Mouse (Mus musculus): ENCODE measurements at regions not wholly inside any gene's neighbourhood (a gene's known extent, or its start where the extent isn't known, plus 50 kb on each side); places are given as distances from the start of the nearest gene placed in this dataset.

DNA sequence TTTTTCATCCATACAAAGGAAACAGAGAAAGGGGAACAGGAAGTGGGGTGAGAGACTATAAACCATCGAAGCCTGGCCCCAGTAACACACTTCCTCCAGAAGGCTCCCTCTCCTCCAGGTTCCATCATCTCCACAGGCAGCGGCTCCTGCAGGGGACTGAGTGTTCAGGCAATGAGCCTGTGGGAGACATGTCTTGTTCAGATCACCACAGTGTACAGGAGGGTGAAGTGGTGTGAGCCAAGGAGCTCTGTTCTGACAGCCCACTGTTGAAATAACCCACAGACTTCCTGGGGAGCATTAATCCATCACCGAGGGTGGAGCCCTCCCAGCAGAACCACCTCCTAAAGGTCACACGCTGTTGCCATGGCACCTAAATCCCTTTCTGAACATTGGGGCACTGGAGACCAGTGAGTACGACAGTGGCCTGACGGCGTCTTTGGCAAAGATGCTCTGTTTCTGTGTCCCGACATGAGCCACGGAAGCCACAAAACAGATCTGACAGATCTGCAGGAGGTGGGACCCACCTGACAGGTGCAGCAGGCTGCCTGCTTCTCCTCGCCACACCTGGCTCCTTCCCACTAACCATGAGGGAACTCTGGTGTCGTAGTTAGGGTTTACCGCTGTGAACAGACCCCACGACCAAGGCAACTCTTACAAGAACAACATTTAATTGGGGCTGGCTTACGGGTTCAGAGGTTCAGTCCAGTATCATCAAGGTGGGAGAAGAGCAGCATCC, 60.9 kb downstream of the Psmg1 start:
- Histone ChIP-seq H3K4me3 (no peak overlapping the region), H3K27me3 (no peaks in the 10 kb centered on the region), H3K36me3 (no peaks in the 10 kb centered on the region), H3K27ac (replicated peaks) (no peak overlapping the region), H3K4me1 (replicated peaks) (no peaks in the 10 kb centered on the region), H3K9ac (no peak overlapping the region), H3K9me3 (no peaks in the 10 kb centered on the region), H3K4me2 (no peak overlapping the region)
- ATAC-seq (ENCODE audit: low FRiP score, low read depth): no peak
- WGBS: 73% methylated on average over 14 of the region's 14 CpGs

DNA sequence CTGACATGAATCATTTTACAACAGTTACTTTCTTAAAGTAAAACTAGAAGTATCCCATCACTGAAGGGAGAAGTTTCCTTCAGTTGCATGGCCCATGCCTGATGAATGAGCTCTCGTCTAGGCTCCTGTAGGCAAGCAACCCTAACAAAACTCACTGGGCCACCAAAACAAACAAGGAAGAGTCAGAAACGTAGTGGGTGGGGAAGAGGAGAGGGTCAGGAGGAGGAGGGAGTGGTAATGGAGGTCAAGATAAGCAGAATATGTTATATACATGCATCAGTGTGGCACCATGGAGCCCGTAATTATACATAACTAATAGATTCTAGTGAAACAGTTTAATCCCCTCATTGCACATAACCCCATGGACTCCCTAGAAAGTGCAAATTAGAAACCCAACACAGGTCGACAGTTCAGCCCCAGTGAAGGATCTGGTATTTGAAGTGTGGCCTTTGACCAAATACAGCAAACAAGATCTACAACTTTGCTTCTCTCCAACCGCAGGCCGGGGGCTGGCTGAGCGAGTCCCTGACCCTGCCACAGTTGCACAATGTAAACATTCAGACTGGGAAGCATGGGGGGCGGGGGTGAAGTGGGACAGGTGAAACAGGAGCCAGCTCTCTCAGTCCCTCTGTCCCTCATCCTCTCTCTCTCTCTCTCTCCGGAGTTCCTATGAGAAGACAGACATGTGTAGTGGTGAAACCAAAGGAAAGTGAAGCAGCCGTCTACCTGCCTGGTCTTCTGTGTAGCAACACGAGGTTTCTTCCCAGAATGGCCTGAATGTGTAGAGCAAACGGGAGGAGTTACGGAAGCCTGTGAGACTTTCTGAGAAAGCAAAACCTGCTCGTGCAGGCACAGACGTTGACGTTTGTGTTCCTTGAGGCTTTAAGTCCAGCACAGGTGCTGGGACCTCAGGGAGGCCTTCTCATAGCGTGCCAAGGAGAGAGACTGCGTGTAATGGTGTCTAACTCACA, 62.2 kb downstream of the Psmg1 start:
- Histone ChIP-seq H3K9me3 (no peaks in the 10 kb centered on the region), H3K27me3 (no peaks in the 10 kb centered on the region), H3K9ac (no peak overlapping the region), H3K27ac (replicated peaks) (no peak overlapping the region), H3K4me3 (no peak overlapping the region), H3K4me2 (no peak overlapping the region), H3K36me3 (no peaks in the 10 kb centered on the region), H3K4me1 (replicated peaks) (no peaks in the 10 kb centered on the region)
- ATAC-seq (ENCODE audit: low FRiP score, low read depth): no peak
- 80% methylated on average over 18 of the region's 18 CpGs for WGBS

DNA sequence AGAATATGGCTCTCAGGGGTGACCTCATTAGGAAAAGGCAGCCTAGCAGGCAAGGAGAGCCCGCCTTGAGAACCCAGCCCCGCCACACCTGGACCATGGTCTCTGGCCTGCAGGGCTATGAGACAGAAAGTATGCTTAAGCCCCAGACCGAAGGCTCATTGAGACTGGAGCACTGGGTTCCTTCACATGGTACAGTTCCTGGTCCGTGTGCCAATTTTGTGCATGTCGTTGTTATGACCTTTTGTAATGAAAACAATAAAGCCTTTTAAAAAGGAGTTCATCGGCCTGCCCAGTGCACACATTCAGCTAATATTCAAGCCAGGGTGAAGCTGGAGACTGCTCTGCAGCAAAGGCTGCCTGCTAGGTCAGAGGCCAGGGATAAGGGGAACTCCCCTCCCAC, 64.2 kb downstream of the Psmg1 start:
- ATAC-seq (ENCODE audit: low FRiP score, low read depth): no peak
- WGBS: 77% methylated on average over 6 of the region's 6 CpGs

DNA sequence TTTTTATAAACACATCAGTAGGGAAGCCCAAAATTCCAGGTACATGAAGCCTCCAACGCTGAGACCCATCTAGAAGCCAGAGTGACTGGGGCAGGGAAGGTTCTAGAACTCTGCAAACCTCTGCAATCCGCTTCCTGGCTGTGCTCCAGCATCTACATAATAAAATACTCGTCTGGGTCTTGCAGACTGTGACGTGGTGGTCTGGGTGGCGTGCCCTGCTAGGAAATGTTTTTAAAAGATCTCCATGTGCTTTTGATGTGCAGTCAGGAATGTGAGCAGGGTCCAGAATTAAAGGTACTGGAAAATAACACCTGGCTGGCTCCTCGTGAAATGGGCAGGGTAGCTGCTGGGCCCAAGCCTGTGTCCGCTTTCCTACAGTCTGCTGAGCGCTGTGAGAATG, 66.0 kb downstream of the Psmg1 start:
- H3K36me3 ChIP-seq: no peaks in the 10 kb centered on the region
- H3K4me1 ChIP-seq (replicated peaks): no peaks in the 10 kb centered on the region
- no peak overlapping the region for H3K4me3 ChIP-seq
- H3K4me2 ChIP-seq: no peak overlapping the region
- WGBS: 75% methylated on average over 8 of the region's 8 CpGs
- ATAC-seq (ENCODE audit: low FRiP score, low read depth): no peak
- no peaks in the 10 kb centered on the region for H3K27me3 ChIP-seq
- H3K27ac ChIP-seq (replicated peaks): no peak overlapping the region
- H3K9ac ChIP-seq: no peak overlapping the region
- no peaks in the 10 kb centered on the region for H3K9me3 ChIP-seq

More for the DNA sequence above, 64.2 kb downstream of the Psmg1 start:
- no peaks in the 10 kb centered on the region for H3K36me3 ChIP-seq
- H3K4me1 ChIP-seq (replicated peaks): no peaks in the 10 kb centered on the region
- no peak overlapping the region for H3K4me3 ChIP-seq
- no peaks in the 10 kb centered on the region for H3K27me3 ChIP-seq
- no peak overlapping the region for H3K9ac ChIP-seq
- no peak overlapping the region for H3K4me2 ChIP-seq
- H3K9me3 ChIP-seq: no peaks in the 10 kb centered on the region
- no peak overlapping the region for H3K27ac ChIP-seq (replicated peaks)

GRCm38 (mm10) chr16:95923991-95924390, 66.8 kb downstream of the Psmg1 start:
- Histone ChIP-seq H3K36me3 (no peaks in the 10 kb centered on the region), H3K27me3 (no peaks in the 10 kb centered on the region), H3K9ac (no peak overlapping the region), H3K9me3 (no peaks in the 10 kb centered on the region), H3K27ac (replicated peaks) (no peak overlapping the region), H3K4me3 (no peak overlapping the region), H3K4me1 (replicated peaks) (no peaks in the 10 kb centered on the region), H3K4me2 (no peak overlapping the region)
- 82% methylated on average over 7 of the region's 7 CpGs for WGBS
- no peak for ATAC-seq (ENCODE audit: low FRiP score, low read depth)

DNA sequence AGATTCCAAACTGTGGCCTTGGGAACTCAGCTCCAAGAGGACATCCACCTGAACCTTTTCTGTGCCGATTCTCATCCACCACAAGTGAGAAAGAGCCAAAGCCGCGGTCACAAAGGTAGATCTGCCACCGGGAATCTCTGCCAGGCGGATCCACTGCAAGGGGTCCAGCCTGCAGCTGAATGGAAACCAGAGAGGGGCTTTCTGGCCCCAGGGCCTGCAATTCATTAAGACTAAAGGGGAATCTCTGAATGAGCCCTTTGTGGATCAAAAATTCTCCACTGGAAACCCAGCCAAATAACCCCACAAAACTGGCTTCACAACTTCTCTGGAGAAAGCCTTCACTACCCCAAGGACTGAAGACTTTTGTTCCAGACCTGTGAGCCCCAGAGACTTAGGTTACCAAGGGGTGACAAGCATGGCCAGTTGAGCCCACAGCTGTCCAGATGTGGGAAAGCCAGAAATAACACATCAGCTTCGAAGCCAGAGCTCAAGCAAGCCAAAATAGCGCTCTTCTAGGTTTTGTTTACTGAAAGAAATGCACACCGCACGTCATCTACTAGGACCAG, 68.3 kb downstream of the Psmg1 start:
- no peak for ATAC-seq (ENCODE audit: low FRiP score, low read depth)
- Histone ChIP-seq H3K36me3 (no peaks in the 10 kb centered on the region), H3K27ac (replicated peaks) (no peak overlapping the region), H3K4me3 (no peak overlapping the region), H3K4me1 (replicated peaks) (no peaks in the 10 kb centered on the region), H3K4me2 (no peak overlapping the region), H3K27me3 (no peaks in the 10 kb centered on the region), H3K9ac (no peak overlapping the region), H3K9me3 (no peaks in the 10 kb centered on the region)
- WGBS: 81% methylated on average over 9 of the region's 9 CpGs

GRCm38 (mm10) chr16:95921169-95921568, 69.6 kb downstream of the Psmg1 start:
- no peaks in the 10 kb centered on the region for H3K4me1 ChIP-seq (replicated peaks)
- H3K36me3 ChIP-seq: no peaks in the 10 kb centered on the region
- no peak for ATAC-seq (ENCODE audit: low FRiP score, low read depth)
- H3K27ac ChIP-seq (replicated peaks): no peak overlapping the region
- H3K27me3 ChIP-seq: no peaks in the 10 kb centered on the region
- H3K9me3 ChIP-seq: no peaks in the 10 kb centered on the region
- H3K9ac ChIP-seq: no peak overlapping the region
- WGBS: 86% methylated on average over 4 of the region's 4 CpGs
- H3K4me3 ChIP-seq: no peak overlapping the region
- no peak overlapping the region for H3K4me2 ChIP-seq

DNA sequence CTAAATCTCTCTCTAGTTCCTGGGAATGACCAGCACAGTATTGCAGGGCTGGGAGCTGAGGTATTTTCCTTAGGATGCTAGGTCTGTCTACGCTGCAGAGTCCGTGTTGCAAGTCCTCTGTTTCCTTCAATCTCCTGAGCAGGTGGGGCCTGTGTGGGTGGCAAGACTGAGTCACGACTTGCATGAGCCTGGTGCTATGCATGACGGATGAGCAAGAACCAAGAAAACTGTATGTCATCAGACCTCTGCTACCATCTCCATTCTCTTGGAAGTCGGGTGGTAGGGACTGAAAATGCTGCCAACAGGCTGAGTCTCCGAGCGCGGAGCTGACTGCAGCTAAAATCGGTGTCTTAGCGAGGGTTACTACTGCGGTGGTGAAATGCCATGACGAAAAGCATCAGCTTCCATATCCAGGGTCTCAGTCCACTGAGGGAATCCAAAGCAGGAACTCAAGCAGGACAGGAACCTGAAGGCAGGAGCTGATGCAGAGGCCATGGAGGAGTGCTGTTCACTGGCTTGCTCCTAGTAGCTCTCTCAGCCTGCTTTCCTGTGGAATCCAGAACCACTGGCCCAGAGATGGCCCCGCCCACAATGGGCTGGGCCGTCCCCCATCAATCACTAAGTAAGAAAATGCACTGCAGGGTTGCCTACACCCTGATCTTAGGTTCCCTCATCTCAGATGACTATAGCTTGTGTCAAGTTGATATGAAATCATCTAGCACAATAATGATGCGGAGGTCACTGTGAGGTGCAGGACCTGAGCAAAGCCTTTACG, 71.9 kb downstream of the Psmg1 start:
- no peaks in the 10 kb centered on the region for H3K27me3 ChIP-seq
- H3K4me1 ChIP-seq (replicated peaks): no peaks in the 10 kb centered on the region
- no peak overlapping the region for H3K27ac ChIP-seq (replicated peaks)
- 94% methylated on average over 16 of the region's 16 CpGs for WGBS
- H3K9me3 ChIP-seq: no peaks in the 10 kb centered on the region
- H3K4me2 ChIP-seq: no peak overlapping the region
- H3K36me3 ChIP-seq: no peaks in the 10 kb centered on the region
- no peak overlapping the region for H3K4me3 ChIP-seq
- no peak overlapping the region for H3K9ac ChIP-seq
- no peak for ATAC-seq (ENCODE audit: low FRiP score, low read depth)

- no peak overlapping the region for H3K4me3 ChIP-seq
- no peaks in the 10 kb centered on the region for H3K27me3 ChIP-seq
- no peaks in the 10 kb centered on the region for H3K9me3 ChIP-seq
- no peak overlapping the region for H3K4me2 ChIP-seq
- H3K27ac ChIP-seq (replicated peaks): no peak overlapping the region
- ATAC-seq (ENCODE audit: low FRiP score, low read depth): no peak
- no peak overlapping the region for H3K9ac ChIP-seq
- no peaks in the 10 kb centered on the region for H3K4me1 ChIP-seq (replicated peaks)
- H3K36me3 ChIP-seq: no peaks in the 10 kb centered on the region
- WGBS: 72% methylated on average over 14 of the region's 14 CpGs
Observed at GRCm38 (mm10) chr16:95917635-95918407, 72.9 kb downstream of the Psmg1 start.

GRCm38 (mm10) chr16:95913879-95914278, 76.9 kb downstream of the Psmg1 start:
- Histone ChIP-seq H3K27ac (replicated peaks) (no peak overlapping the region), H3K27me3 (no peaks in the 10 kb centered on the region), H3K9ac (no peak overlapping the region), H3K36me3 (no peaks in the 10 kb centered on the region), H3K9me3 (no peaks in the 10 kb centered on the region), H3K4me2 (no peak overlapping the region), H3K4me3 (no peak overlapping the region), H3K4me1 (replicated peaks) (no peaks in the 10 kb centered on the region)
- 80% methylated on average over 5 of the region's 5 CpGs for WGBS
- no peak for ATAC-seq (ENCODE audit: low FRiP score, low read depth)

- ATAC-seq (ENCODE audit: low FRiP score, low read depth): no peak
- 81% methylated on average over 6 of the region's 6 CpGs for WGBS
- H3K27ac ChIP-seq (replicated peaks): no peak overlapping the region
Observed at GRCm38 (mm10) chr16:95904531-95905165, 86.1 kb downstream of the Psmg1 start.

More at GRCm38 (mm10) chr16:95904531-95905165, 86.1 kb downstream of the Psmg1 start:
- Histone ChIP-seq H3K36me3 (no peaks in the 10 kb centered on the region), H3K9me3 (no peaks in the 10 kb centered on the region), H3K4me2 (no peak overlapping the region), H3K4me3 (no peak overlapping the region), H3K4me1 (replicated peaks) (no peaks in the 10 kb centered on the region), H3K27me3 (no peaks in the 10 kb centered on the region), H3K9ac (no peak overlapping the region)

All from hindbrain, embryonic 15.5 days (tissue).